Mouse (Mus musculus) lung, postnatal 0 days (tissue): ENCODE results near the gene Oas1g. TPM values are rescaled to one million over a fixed set of nuclear protein-coding genes. Genes with fewer than 3 reads are reported as not detected.
"Not testable (repeated sequence)": the region's sequence is repeated elsewhere in the genome, so short reads cannot be mapped to it uniquely, and the experiment has no call there.

Experiments
- ATAC-seq: fragments of 200-750 bp; cut with Nextera tagmentation; 2 replicates; pipeline ENCODE4 v1.8.0; 2017; ENCODE audit warnings: moderate library complexity
- DNase-seq: peaks from one replicate; pipeline ENCODE4 v3.0.0-alpha.2; 2016; ENCODE audit warnings: low spot score
- H3K27ac ChIP-seq: fragments of 300-500 bp; sonication (generic); 2 replicates; pipeline ENCODE4 v1.5.1; 2014; ENCODE audit warnings: antibody characterized with exemption, mild to moderate bottlenecking, low read length, mixed read lengths
- H3K27me3 ChIP-seq: fragments of 300-500 bp; sonication (generic); replicated peaks from 2 replicates; pipeline ENCODE4 v1.6.1; 2014; ENCODE audit warnings: low read length, mixed read lengths; ENCODE audit not compliant: insufficient read depth
- H3K36me3 ChIP-seq: fragments of 300-500 bp; sonication (generic); 2 replicates; pipeline ENCODE4 v1.6.1; 2014; ENCODE audit warnings: low read length, mixed read lengths; ENCODE audit not compliant: insufficient read depth
- H3K4me1 ChIP-seq: fragments of 300-500 bp; sonication (generic); 2 replicates; pipeline ENCODE4 v1.6.1; 2014; ENCODE audit warnings: antibody characterized with exemption, low read depth, low read length, mixed read lengths; ENCODE audit not compliant: insufficient read depth
- H3K4me2 ChIP-seq: fragments of 300-500 bp; sonication (generic); replicated peaks from 2 replicates; pipeline ENCODE4 v1.6.1; 2014; ENCODE audit warnings: low read depth, mild to moderate bottlenecking, low read length, moderate library complexity, mixed read lengths
- H3K4me3 ChIP-seq: fragments of 300-500 bp; sonication (generic); 2 replicates; pipeline ENCODE4 v1.5.1; 2014; ENCODE audit warnings: low read depth, low read length
- H3K9ac ChIP-seq: fragments of 300-500 bp; sonication (generic); replicated peaks from 2 replicates; pipeline ENCODE4 v1.6.1; 2014; ENCODE audit warnings: low read depth, mild to moderate bottlenecking
- H3K9me3 ChIP-seq: fragments of 300-500 bp; sonication (generic); 2 replicates; pipeline ENCODE4 v1.6.1; 2016; ENCODE audit warnings: low read length, mixed read lengths
- CTCF ChIP-seq: IDR thresholded peaks from 2 replicates; pipeline ENCODE4 v1.5.1; 2016; ENCODE audit warnings: antibody characterized with exemption, mild to moderate bottlenecking
- EP300 ChIP-seq: IDR thresholded peaks from 2 replicates; pipeline ENCODE4 v1.6.1; 2016; ENCODE audit warnings: antibody characterized with exemption, mild to moderate bottlenecking, control low read depth
- WGBS: fragments of 180-500 bp; shearing (Covaris S2); extraction: QIAGEN DNeasy Blood & Tissue Kit; methylation state at CpG from one replicate; pipeline ENCODE4 v1.1.7; 2014; 5-methylcytosine and 5-hydroxymethylcytosine counted together
- polyA plus RNA-seq: library from polyadenylated mRNA; unstranded; fragments of >200 nt; fragmentation: Nextera tagmentation; extraction: Ambion mirVana; gene quantifications from 2 replicates; pipeline ENCODE4 v1.2.1, GENCODE M21; 2015

Gene Oas1g
- polyA plus RNA-seq, 1 experiment from 2014 or later, result 1.1 TPM

DNA sequence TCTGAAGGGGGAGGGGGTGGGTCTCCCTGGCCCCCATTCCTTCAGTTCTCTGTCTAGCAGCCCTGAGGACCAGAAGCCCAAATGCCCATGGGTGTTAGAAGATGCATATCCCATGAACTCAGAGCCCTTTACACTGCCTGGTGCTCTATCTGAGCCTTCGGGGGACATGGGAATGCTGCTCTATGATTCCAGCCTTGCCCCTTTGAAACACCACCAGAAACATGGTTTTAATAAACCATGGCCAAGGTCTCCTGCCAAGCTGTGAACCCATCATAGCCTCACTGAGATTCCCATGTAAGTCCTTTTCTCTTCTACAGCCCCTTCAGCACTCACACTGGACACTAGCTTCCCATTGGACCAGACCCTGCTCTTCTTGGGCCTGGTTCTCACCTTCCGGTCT, 2.6 kb upstream of the Oas1g start:
- no peak overlapping the region for H3K9ac ChIP-seq
- DNase-seq, result no peak
- WGBS, result 66% methylated on average over 2 of the region's 2 CpGs
- H3K36me3 ChIP-seq, result no peaks in the 10 kb centered on the region
- no peaks in the 10 kb centered on the region for H3K9me3 ChIP-seq
- ATAC-seq, result no peak
- H3K4me2 ChIP-seq, result no peak overlapping the region
- no peak overlapping the region for H3K27ac ChIP-seq
- no peaks in the 10 kb centered on the region for H3K4me1 ChIP-seq
- H3K27me3 ChIP-seq, result no peaks in the 10 kb centered on the region
- no peak overlapping the region for H3K4me3 ChIP-seq
- no peak for TF ChIP-seq CTCF
- no peak for TF ChIP-seq EP300

GRCm38 (mm10) chr5:120888294-120888815, 942 bp upstream of the Oas1g start:
- ATAC-seq, H3K4me3 ChIP-seq, H3K9ac ChIP-seq, H3K4me2 ChIP-seq, H3K4me1 ChIP-seq, H3K27me3 ChIP-seq, H3K9me3 ChIP-seq, DNase-seq, H3K27ac ChIP-seq, H3K36me3 ChIP-seq: not testable (repeated sequence)
- WGBS, result 40% methylated on average over 4 of the region's 4 CpGs

- 44% methylated on average over 6 of the region's 6 CpGs for WGBS
- Histone ChIP-seq H3K9me3 (no peaks in the 10 kb centered on the region), H3K36me3 (no peaks in the 10 kb centered on the region), H3K4me2 (no peak overlapping the region), H3K4me1 (no peaks in the 10 kb centered on the region), H3K4me3 (no peak overlapping the region), H3K27me3 (no peaks in the 10 kb centered on the region), H3K9ac (no peak overlapping the region), H3K27ac (no peak overlapping the region)
- no peak for DNase-seq
- TF ChIP-seq CTCF (no peak), EP300 (no peak)
- ATAC-seq, result no peak
Measured at GRCm38 (mm10) chr5:120887831-120888230, 418 bp upstream of the Oas1g start.

DNA sequence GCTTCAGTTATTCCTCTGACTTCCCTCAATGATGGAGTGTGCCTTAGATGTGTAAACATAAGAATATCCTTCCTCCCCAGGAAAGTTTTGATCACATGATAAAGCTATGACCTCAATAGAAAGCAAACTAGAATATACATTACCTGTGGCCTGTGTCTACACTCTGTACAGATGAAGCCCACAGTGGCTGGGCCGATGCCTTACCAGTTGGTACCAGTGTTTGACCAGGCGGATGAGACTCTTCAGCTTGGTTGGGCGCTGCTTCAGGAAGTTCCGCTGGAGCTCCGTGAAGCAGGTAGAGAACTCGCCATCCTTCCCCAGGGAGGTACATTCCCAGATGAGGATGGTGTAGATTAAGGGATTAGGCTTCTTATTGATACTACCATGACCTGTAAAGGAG, 5.7 kb downstream of the Oas1g start:
- WGBS, result 88% methylated on average over 6 of the region's 6 CpGs

DNA sequence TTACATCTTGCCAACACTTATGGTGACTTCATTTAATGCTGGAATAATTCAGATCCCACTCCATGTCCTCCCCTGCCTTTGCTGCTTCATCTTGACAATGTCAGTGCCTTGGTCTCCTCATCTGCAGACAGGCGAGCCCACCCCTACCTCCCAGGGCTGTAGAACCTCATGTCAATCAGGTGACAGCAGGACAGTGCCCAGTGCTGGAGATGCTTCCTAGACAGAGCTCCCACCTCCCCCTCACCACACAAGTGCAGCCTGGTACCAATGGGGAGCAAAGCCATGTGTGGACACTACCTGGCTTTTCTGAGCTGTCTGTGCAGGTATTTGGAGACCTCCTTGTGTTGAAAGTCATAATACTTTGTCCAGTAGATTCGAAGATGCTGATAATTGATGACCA, 8.6 kb downstream of the Oas1g start:
- H3K9me3 ChIP-seq, ATAC-seq, H3K27ac ChIP-seq, DNase-seq, H3K4me3 ChIP-seq, H3K4me1 ChIP-seq, H3K9ac ChIP-seq, H3K36me3 ChIP-seq, H3K27me3 ChIP-seq, H3K4me2 ChIP-seq: not testable (repeated sequence)
- 33% methylated on average over 2 of the region's 2 CpGs for WGBS

More for the DNA sequence above, 5.7 kb downstream of the Oas1g start:
- H3K27me3 ChIP-seq, ATAC-seq, DNase-seq, H3K4me1 ChIP-seq, H3K4me2 ChIP-seq, H3K9me3 ChIP-seq, H3K9ac ChIP-seq, H3K27ac ChIP-seq, H3K4me3 ChIP-seq, H3K36me3 ChIP-seq: not testable (repeated sequence)

- H3K9ac ChIP-seq, H3K9me3 ChIP-seq, H3K27me3 ChIP-seq, H3K36me3 ChIP-seq, ATAC-seq, H3K4me3 ChIP-seq, H3K4me1 ChIP-seq, H3K27ac ChIP-seq, DNase-seq, H3K4me2 ChIP-seq: not testable (repeated sequence)
- 69% methylated on average over 2 of the region's 2 CpGs for WGBS
Measured at GRCm38 (mm10) chr5:120877407-120877806, 10.0 kb downstream of the Oas1g start.

- H3K27ac ChIP-seq, H3K27me3 ChIP-seq, DNase-seq, ATAC-seq, H3K36me3 ChIP-seq, H3K9ac ChIP-seq, H3K4me2 ChIP-seq, H3K4me3 ChIP-seq, H3K9me3 ChIP-seq, H3K4me1 ChIP-seq: not testable (repeated sequence)
- WGBS, result 42% methylated on average over 2 of the region's 3 CpGs
Measured at GRCm38 (mm10) chr5:120876839-120877238, 10.6 kb downstream of the Oas1g start.
